Mouse (Mus musculus) inflammation-experienced regulatory T-cells (primary cell): ENCODE data around the gene Upf3a. TPM values are rescaled to one million over a fixed set of nuclear protein-coding genes. Genes with fewer than 3 reads are reported as not detected.

Experiments used
- polyA plus RNA-seq, 2 experiments: library from polyadenylated mRNA; unstranded; fragments of 100-300 nt; shearing (Covaris generic); gene quantifications; one replicate each; pipeline ENCODE4 v1.2.1; 2017

The Upf3a gene
- 10 to 100 TPM; 38.8 to 56.0 TPM for polyA plus RNA-seq

GRCm38 (mm10) chr8:13785250-13785763 lies at the start of gene Upf3a:
TSS of gene Upf3a (plus strand) at chr8:13785615.

GRCm38 (mm10) chr8:13756982-13757804 lies 28.2 kb upstream of the Upf3a start, which contains the start of gene Cdc16:
TSS of gene Cdc16 (plus strand) at chr8:13757676.

DNA sequence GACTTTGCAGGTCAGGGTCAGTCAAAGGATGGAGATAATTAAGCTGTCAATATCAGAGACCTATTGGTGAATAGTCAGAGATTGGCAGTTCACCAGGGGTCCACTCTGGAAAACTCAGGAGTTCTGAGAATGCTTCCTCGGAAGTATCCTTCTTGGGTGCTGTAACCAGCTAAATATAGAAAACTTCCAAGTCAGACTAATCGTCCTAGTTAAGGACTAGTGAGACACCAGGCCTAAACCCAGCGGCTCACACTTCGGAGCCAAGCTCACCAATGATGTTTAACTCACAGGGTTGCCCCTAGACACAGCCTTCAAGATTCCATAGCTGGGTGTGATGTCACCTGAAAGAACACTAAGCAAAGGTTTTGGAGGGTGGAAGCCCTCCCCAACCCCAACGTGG lies 52.9 kb downstream of the Upf3a start, which contains the start of gene AF366264:
Gene AF366264, minus strand, starts transcription at position 101 of the 400 bp plus-strand sequence.

Other genes with a start within 250 kb of the Upf3a start
- gene 1700029H14Rik, start 223.2 kb upstream of the Upf3a start, polyA plus RNA-seq = under 1 TPM; 0.31 to 0.43 TPM
- 100 to 1,000 TPM; 155 to 280 TPM for gene Rasa3, start 108.0 kb upstream of the Upf3a start, polyA plus RNA-seq
- gene Cfap97d2, start 79.7 kb upstream of the Upf3a start, polyA plus RNA-seq = 1 to 10 TPM in 1 of 2 experiments, not detected in 1; 1.5 TPM
- gene Cdc16, start 27.9 kb upstream of the Upf3a start, polyA plus RNA-seq = 10 to 100 TPM; 54.8 to 61.7 TPM
- gene AF366264, start 52.8 kb downstream of the Upf3a start, polyA plus RNA-seq = under 1 TPM in 1 of 2 experiments, not detected in 1; 0.59 TPM
- gene Champ1, start 84.0 kb downstream of the Upf3a start, polyA plus RNA-seq = 10 to 100 TPM; 30.7 to 41.8 TPM
- 1 to 10 TPM; 1.0 to 3.5 TPM for gene Coprs, start 104.7 kb downstream of the Upf3a start, polyA plus RNA-seq